In the genomic region with DNA sequence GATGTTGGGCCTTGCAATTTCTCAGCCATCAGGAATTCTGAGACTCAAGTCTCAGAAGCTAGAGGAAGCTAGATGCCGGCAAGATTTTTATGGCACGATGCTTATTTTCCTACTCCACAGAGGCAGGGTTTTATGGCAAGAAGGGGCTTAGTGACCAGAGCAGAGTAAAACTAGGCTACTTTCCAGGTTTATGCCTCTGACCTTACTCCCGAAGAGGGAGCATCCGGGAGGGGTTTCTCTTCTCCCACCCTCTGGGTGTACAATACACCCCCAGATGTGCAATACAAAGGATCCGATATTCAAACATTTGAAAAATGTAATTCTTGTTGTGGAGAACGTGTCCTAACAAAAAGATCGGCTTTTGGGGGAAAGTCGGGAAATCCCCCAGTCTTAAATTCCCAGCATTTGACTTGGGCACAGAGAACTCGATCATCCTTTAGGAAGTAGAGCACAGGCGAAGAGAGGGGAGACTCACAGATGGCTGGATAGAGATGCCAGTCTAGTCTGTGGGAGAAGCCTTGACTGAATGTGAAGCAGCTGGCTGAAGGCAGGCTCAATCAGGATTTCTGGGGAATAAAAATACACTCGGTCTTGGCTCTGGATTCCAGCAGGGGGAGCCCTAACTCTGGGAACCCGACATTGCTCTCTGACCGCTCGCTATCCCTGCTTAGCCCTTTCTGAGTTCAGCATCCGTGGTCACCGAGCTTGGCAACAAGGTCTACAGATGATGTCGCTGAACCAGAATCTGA, we compare ENCODE assay signal across 8 mouse cellular contexts. TPM values are rescaled to one million over a fixed set of nuclear protein-coding genes. Genes with fewer than 3 reads are reported as not detected.
DNase-seq lines count a peak whose midpoint lies in the region; ATAC-seq and TF ChIP-seq lines count a peak whose summit lies in the region.

No protein-coding gene starts in this region.

- no peak overlapping the region for H3K27ac ChIP-seq in bone marrow, adult 2 months (ENCODE audit: control insufficient read depth, insufficient read depth, low read depth, low read length, poor library complexity)
- H3K27ac ChIP-seq in embryonic facial prominence, embryonic 14.5 days (replicated peaks; ENCODE audit: low read depth, low read length): no peak overlapping the region
- H3K27ac ChIP-seq in kidney, embryonic 15.5 days: no peak overlapping the region
- peak overlapping the region; percentile 33; the same call in 1 of the 2 replicates for H3K27ac ChIP-seq in limb, embryonic 13.5 days
- H3K27ac ChIP-seq in stomach, embryonic 16.5 days (ENCODE audit: low read length): no peak overlapping the region

- H3K27me3 ChIP-seq in embryonic facial prominence, embryonic 14.5 days (replicated peaks; ENCODE audit: control insufficient read depth, insufficient read depth, low read length): 0 out of 2 replicates have a peak, but pooled peaks cover 9% of the 10 kb centered on the region
- peaks cover 26% of the 10 kb centered on the region for H3K27me3 ChIP-seq in kidney, embryonic 15.5 days
- H3K27me3 ChIP-seq in limb, embryonic 13.5 days: peaks cover 24% of the 10 kb centered on the region
- 0 out of 2 replicates have a peak, but pooled peaks cover 4% of the 10 kb centered on the region for H3K27me3 ChIP-seq in stomach, embryonic 16.5 days (ENCODE audit: control insufficient read depth, insufficient read depth, low read length)

- TF ChIP-seq POLR2A in bone marrow, adult 2 months (IDR thresholded peaks at IDR 0.05; ENCODE audit: borderline replicate concordance, control insufficient read depth, low read depth, low read length): no peak

- H3K36me3 ChIP-seq in embryonic facial prominence, embryonic 14.5 days (ENCODE audit: control insufficient read depth, insufficient read depth, low read length): no peaks in the 10 kb centered on the region
- H3K36me3 ChIP-seq in kidney, embryonic 15.5 days: no peaks in the 10 kb centered on the region
- H3K36me3 ChIP-seq in limb, embryonic 13.5 days: no peaks in the 10 kb centered on the region
- H3K36me3 ChIP-seq in stomach, embryonic 16.5 days (ENCODE audit: control insufficient read depth, insufficient read depth, low read length): no peaks in the 10 kb centered on the region

- TF ChIP-seq CTCF in bone marrow, adult 2 months (IDR thresholded peaks at IDR 0.05; ENCODE audit: control insufficient read depth, insufficient read depth, low read length): peak; percentile 59

- no peak overlapping the region for H3K4me3 ChIP-seq in bone marrow, adult 2 months (replicated peaks; ENCODE audit: control insufficient read depth, low read depth, low read length)
- no peak overlapping the region for H3K4me3 ChIP-seq in embryonic facial prominence, embryonic 14.5 days (ENCODE audit: low read depth, low read length)
- H3K4me3 ChIP-seq in kidney, embryonic 15.5 days (replicated peaks): no peak overlapping the region; the same call in 1 of the 2 replicates
- H3K4me3 ChIP-seq in limb, embryonic 13.5 days: peak overlapping the region; percentile 8; the same call in 1 of the 2 replicates
- H3K4me3 ChIP-seq in stomach, embryonic 16.5 days (replicated peaks; ENCODE audit: low read length): no peak overlapping the region

- H3K9me3 ChIP-seq in embryonic facial prominence, embryonic 14.5 days (ENCODE audit: control insufficient read depth, low read length): no peaks in the 10 kb centered on the region
- H3K9me3 ChIP-seq in kidney, embryonic 15.5 days (replicated peaks): no peaks in the 10 kb centered on the region
- no peaks in the 10 kb centered on the region for H3K9me3 ChIP-seq in limb, embryonic 13.5 days
- H3K9me3 ChIP-seq in stomach, embryonic 16.5 days (replicated peaks; ENCODE audit: control insufficient read depth, low read length): no peaks in the 10 kb centered on the region

- 21% methylated on average over 17 of the region's 17 CpGs for WGBS in bone marrow, adult 2 months
- 13% methylated on average over 17 of the region's 17 CpGs for WGBS in embryonic facial prominence, embryonic 14.5 days
- WGBS in kidney, embryonic 15.5 days: 10% methylated on average over 17 of the region's 17 CpGs
- 13% methylated on average over 17 of the region's 17 CpGs for WGBS in limb, embryonic 13.5 days
- WGBS in stomach, embryonic 16.5 days: 19% methylated on average over 17 of the region's 17 CpGs

- no peak overlapping the region for H3K9ac ChIP-seq in embryonic facial prominence, embryonic 14.5 days (ENCODE audit: low read depth, low read length)
- no peak overlapping the region for H3K9ac ChIP-seq in kidney, embryonic 15.5 days
- peak overlapping the region; percentile 8; the same call in 1 of the 2 replicates for H3K9ac ChIP-seq in limb, embryonic 13.5 days
- H3K9ac ChIP-seq in stomach, embryonic 16.5 days (ENCODE audit: low read length): peak overlapping the region; percentile 32; the same call in 1 of the 2 replicates

- H3K4me1 ChIP-seq in bone marrow, adult 2 months (ENCODE audit: control insufficient read depth, insufficient read depth, low read length): no peaks in the 10 kb centered on the region
- H3K4me1 ChIP-seq in embryonic facial prominence, embryonic 14.5 days (ENCODE audit: control insufficient read depth, insufficient read depth, low read length): no peaks in the 10 kb centered on the region
- peaks cover 11% of the 10 kb centered on the region for H3K4me1 ChIP-seq in kidney, embryonic 15.5 days
- peaks cover 21% of the 10 kb centered on the region for H3K4me1 ChIP-seq in limb, embryonic 13.5 days
- H3K4me1 ChIP-seq in stomach, embryonic 16.5 days (ENCODE audit: control insufficient read depth, insufficient read depth, low read length): no peaks in the 10 kb centered on the region; the same call in 1 of the 2 replicates

- peak; percentile 88 for ATAC-seq in embryonic facial prominence, embryonic 14.5 days (ENCODE audit: low read depth)
- ATAC-seq in kidney, embryonic 15.5 days (replicated peaks; ENCODE audit: low FRiP score): 0 out of 2 replicates have a peak, but pooled peaks have one; percentile 73
- ATAC-seq in limb, embryonic 13.5 days (ENCODE audit: low FRiP score, low read depth): peak; percentile 69
- peak; percentile 44; the same call in 1 of the 2 replicates for ATAC-seq in stomach, embryonic 16.5 days (ENCODE audit: insufficient read depth, low FRiP score)

- peak; percentile 6 for DNase-seq in B cell, adult 2 months
- DNase-seq in embryonic facial prominence, embryonic 14.5 days (ENCODE audit: low spot score): peak; percentile 91
- peak; percentile 81 for DNase-seq in heart, adult 8-10 months (ENCODE audit: low spot score)
- peak; percentile 25 for DNase-seq in naive thymus-derived CD4-positive, alpha-beta T cell, adult 2 months (ENCODE audit: low read depth)

- H3K4me2 ChIP-seq in embryonic facial prominence, embryonic 14.5 days (ENCODE audit: low read depth, low read length): peak overlapping the region; percentile 45
- H3K4me2 ChIP-seq in kidney, embryonic 15.5 days: peak overlapping the region; percentile 42
- H3K4me2 ChIP-seq in limb, embryonic 13.5 days (replicated peaks): peak overlapping the region; percentile 49
- peak overlapping the region; percentile 36; the same call in 1 of the 2 replicates for H3K4me2 ChIP-seq in stomach, embryonic 16.5 days (ENCODE audit: low read depth, low read length)

RNA-seq across cellular contexts. Expression of gene Cdca7, which starts 40.2 kb away (rescaled TPM):
- 27.4 and 44.6 TPM in 2 replicates for polyA plus RNA-seq in bone marrow, adult 2 months (2011; ENCODE audit: insufficient read depth, insufficient read length, low replicate concordance, missing spikeins)
- polyA plus RNA-seq in embryonic facial prominence, embryonic 14.5 days (2014; fragmentation: Nextera tagmentation; extraction: Ambion mirVana): 81.5 and 99.4 TPM in 2 replicates
- total RNA-seq in heart, adult 8-10 months (2022): 1 to 10 TPM in 3 of 4 experiments, under 1 TPM in 1; 1.00 to 3.1 (median 1.2) TPM
- 158 and 167 TPM in 2 replicates for polyA plus RNA-seq in kidney, embryonic 15.5 days (2015; fragmentation: Nextera tagmentation; extraction: Ambion mirVana)
- polyA plus RNA-seq in limb, embryonic 13.5 days (2015; fragmentation: Nextera tagmentation; extraction: Ambion mirVana): 173 and 178 TPM in 2 replicates
- polyA plus RNA-seq in stomach, embryonic 16.5 days (2015; fragmentation: Nextera tagmentation; extraction: Ambion mirVana): 112 and 114 TPM in 2 replicates

Comparison
In these comparisons a context has a peak if more than half of its experiments do, and no peak if none do; other contexts are left out.
1. DNase-seq: peak in every context shown above with its lines; median percentile 91 in embryonic facial prominence, embryonic 14.5 days; 81 in heart, adult 8-10 months; 25 in naive thymus-derived CD4-positive, alpha-beta T cell, adult 2 months; 6 in B cell, adult 2 months.
2. H3K9ac ChIP-seq: peak in limb, embryonic 13.5 days (single experiment) and stomach, embryonic 16.5 days (single experiment); none in embryonic facial prominence, embryonic 14.5 days (single experiment) and kidney, embryonic 15.5 days (single experiment).
3. Peak in every context shown above with its lines, with median percentiles within 50 percentile points of each other: ATAC-seq and H3K4me2 ChIP-seq.